In genomic region chr10:4635740-4636139, GRCm38 (mm10) we compare ENCODE assay signal across 19 mouse cellular contexts. TPM values are rescaled to one million over a fixed set of nuclear protein-coding genes. Genes with fewer than 3 reads are reported as not detected.
DNase-seq lines count a peak whose midpoint lies in the region; ATAC-seq lines count a peak whose summit lies in the region.
"Had no signal": no experiment of that assay in that cellular context is flagged by ENCODE, and none has a peak within 500 bp of the region (broad histone marks: within the 10 kb centered on the region; RNA-seq: fewer than 3 reads in every experiment).

No protein-coding gene starts in this region.

- peak; percentile 7 to 10 for DNase-seq in cerebellum, postnatal 14 days
- DNase-seq in kidney, postnatal 10 days: peak; percentile 53
- no peak for DNase-seq in kidney, adult 11 months
- DNase-seq in ES-CJ7 (ENCODE audit: low read depth, low spot score): peak; percentile 20
- DNase-seq in limb, embryonic 10.5 days (ENCODE audit: low spot score): peak; percentile 7
- DNase-seq in natural killer cell, adult 2 months (ENCODE audit: low spot score in 2 of 2): no peak
- DNase-seq: adrenal gland, adult 8-10 months; adrenal gland, postnatal 36 days; cerebellum, adult 11 months; cerebellum, adult 9-10 months; gastrocnemius, postnatal 36 days; heart, adult 11 months; heart, postnatal 36 days had no signal

- WGBS in limb, embryonic 10.5 days: 88% methylated on average over 6 of the region's 6 CpGs

- ATAC-seq in cerebellum, adult (ENCODE audit: insufficient number of reproducible peaks, low FRiP score, low TSS enrichment): no peak
- ATAC-seq: forebrain, embryonic 15.5 days; Patski had no signal

- no peaks in the 10 kb centered on the region for H3K9me3 ChIP-seq in limb, embryonic 10.5 days (replicated peaks)
- H3K9me3 ChIP-seq: embryonic facial prominence, embryonic 10.5 days; forebrain, embryonic 15.5 days; heart, embryonic 13.5 days; hindbrain, embryonic 15.5 days had no signal

- H3K27me3 ChIP-seq in limb, embryonic 10.5 days (ENCODE audit: low read depth, poor library complexity, severe bottlenecking): no peaks in the 10 kb centered on the region
- H3K27me3 ChIP-seq: forebrain, embryonic 15.5 days; heart, embryonic 13.5 days; hindbrain, embryonic 15.5 days; Patski had no signal

- no peak overlapping the region for H3K4me3 ChIP-seq in limb, embryonic 10.5 days
- H3K4me3 ChIP-seq: embryonic facial prominence, embryonic 10.5 days; forebrain, embryonic 15.5 days; heart, embryonic 13.5 days; hindbrain, embryonic 15.5 days had no signal

- H3K4me1 ChIP-seq in limb, embryonic 10.5 days: peaks cover 10% of the 10 kb centered on the region; the same call in 1 of the 2 replicates
- H3K4me1 ChIP-seq: embryonic facial prominence, embryonic 10.5 days; forebrain, embryonic 15.5 days; hindbrain, embryonic 15.5 days had no signal

- H3K27ac ChIP-seq in limb, embryonic 10.5 days: no peak overlapping the region
- H3K27ac ChIP-seq: embryonic facial prominence, embryonic 10.5 days; forebrain, embryonic 15.5 days; heart, embryonic 13.5 days; hindbrain, embryonic 15.5 days had no signal

- no peaks in the 10 kb centered on the region for H3K36me3 ChIP-seq in limb, embryonic 10.5 days
- H3K36me3 ChIP-seq: embryonic facial prominence, embryonic 10.5 days; forebrain, embryonic 15.5 days; heart, embryonic 13.5 days; hindbrain, embryonic 15.5 days had no signal

RNA-seq across cellular contexts. Expression of gene Esr1, which starts 24.3 kb away (rescaled TPM):
- polyA plus RNA-seq in limb, embryonic 10.5 days (2016; fragmentation: Nextera tagmentation; extraction: Ambion mirVana): 0.18 and 0.24 TPM in 2 replicates

Comparison
In these comparisons a context has a peak if more than half of its experiments do, and no peak if none do; other contexts are left out.
1. DNase-seq: peak in cerebellum, postnatal 14 days (2 of 2), kidney, postnatal 10 days (single experiment), ES-CJ7 (single experiment) and limb, embryonic 10.5 days (single experiment); none in kidney, adult 11 months (single experiment) and natural killer cell, adult 2 months (0 of 2).